In genomic region chr1:155275793-155276192, GRCm38 (mm10) we compare ENCODE assay signal across 19 mouse cellular contexts.
"Had no signal": no experiment of that assay in that cellular context is flagged by ENCODE, and none has a peak within 500 bp of the region (broad histone marks: within the 10 kb centered on the region; RNA-seq: fewer than 3 reads in every experiment).

No protein-coding gene starts in this region.

- DNase-seq: gastrocnemius, postnatal 14 days; gastrocnemius, postnatal 36 days; heart, adult 11 months; heart, postnatal 14 days; kidney, adult 2 months; kidney, postnatal 14 days; layer of hippocampus, adult 9-11 months; layer of hippocampus, postnatal 36 days; left cerebral cortex, postnatal 4 days had no signal

- H3K9ac ChIP-seq: heart, embryonic 13.5 days; heart, embryonic 15.5 days; hindbrain, embryonic 13.5 days; hindbrain, embryonic 15.5 days; kidney, embryonic 15.5 days; limb, embryonic 13.5 days; limb, embryonic 15.5 days had no signal

- H3K27ac ChIP-seq: heart, adult 2 months; heart, embryonic 13.5 days; heart, embryonic 15.5 days; hindbrain, embryonic 13.5 days; hindbrain, embryonic 15.5 days; hindbrain, postnatal 0 days; kidney, embryonic 15.5 days; limb, embryonic 13.5 days; limb, embryonic 15.5 days had no signal

- H3K4me3 ChIP-seq: heart, adult 2 months; heart, embryonic 13.5 days; heart, embryonic 15.5 days; hindbrain, embryonic 13.5 days; hindbrain, embryonic 15.5 days; kidney, embryonic 15.5 days; limb, embryonic 13.5 days; limb, embryonic 15.5 days had no signal

- ATAC-seq: hindbrain, postnatal 0 days had no signal

- H3K4me1 ChIP-seq: hindbrain, embryonic 13.5 days; hindbrain, embryonic 15.5 days had no signal

- H3K9me3 ChIP-seq: heart, embryonic 13.5 days; heart, embryonic 15.5 days; hindbrain, embryonic 13.5 days; hindbrain, embryonic 15.5 days; kidney, embryonic 15.5 days; limb, embryonic 13.5 days; limb, embryonic 15.5 days had no signal

- H3K36me3 ChIP-seq: limb, embryonic 13.5 days; limb, embryonic 15.5 days had no signal

- H3K4me2 ChIP-seq: heart, embryonic 11.5 days; heart, embryonic 13.5 days; heart, embryonic 15.5 days; hindbrain, embryonic 13.5 days; hindbrain, embryonic 15.5 days; kidney, embryonic 15.5 days; limb, embryonic 13.5 days; limb, embryonic 15.5 days had no signal

- H3K27me3 ChIP-seq: heart, embryonic 13.5 days; heart, embryonic 15.5 days; hindbrain, embryonic 13.5 days; hindbrain, embryonic 15.5 days; kidney, embryonic 15.5 days; limb, embryonic 13.5 days; limb, embryonic 15.5 days had no signal
